Mouse (Mus musculus) embryonic fibroblast, embryonic 13.5 days (primary cell): ENCODE measurements around the gene Tenm4.

ENCODE experiments used
- CTCF ChIP-seq: IDR thresholded peaks from 2 replicates; pipeline ENCODE4 v1.5.1; 2011; ENCODE audit warnings: mild to moderate bottlenecking, control low read depth, low read length, moderate library complexity, borderline replicate concordance; ENCODE audit not compliant: insufficient read depth
- POLR2A ChIP-seq: IDR thresholded peaks from 2 replicates; pipeline ENCODE4 v1.6.1; 2011; ENCODE audit warnings: low read depth, mild to moderate bottlenecking, control low read depth, low read length, moderate library complexity

- TF ChIP-seq CTCF (no peak), POLR2A (no peak)
Measured at GRCm38 (mm10) chr7:96712876-96713275, 541.8 kb downstream of the Tenm4 start.
